Mouse (Mus musculus): Measurements from ENCODE around the gene Hps6. TPM values are rescaled to one million over a fixed set of nuclear protein-coding genes. Genes with fewer than 3 reads are reported as not detected.

Gene Hps6
- polyA plus RNA-seq, 1 experiment from 2014 or later, result 2.7 TPM

GRCm38 (mm10) chr19:46033911-46034310 lies 30.6 kb downstream of the Hps6 start:
- DNase-seq (ENCODE audit: low spot score) (no peak), ATAC-seq (ENCODE audit: insufficient number of reproducible peaks, low FRiP score, low TSS enrichment, low read depth) (no peak)
- Histone ChIP-seq H3K9ac (ENCODE audit: low read length) (no peak overlapping the region), H3K4me1 (ENCODE audit: control insufficient read depth, insufficient read depth, low read length) (peaks cover 11% of the 10 kb centered on the region), H3K4me2 (ENCODE audit: low read depth, severe bottlenecking) (no peak overlapping the region), H3K27me3 (ENCODE audit: control insufficient read depth, insufficient read depth, low read length) (no peaks in the 10 kb centered on the region), H3K27ac (replicated peaks; ENCODE audit: low read depth, low read length) (no peak overlapping the region), H3K9me3 (ENCODE audit: control insufficient read depth, low read length) (no peaks in the 10 kb centered on the region), H3K36me3 (ENCODE audit: control insufficient read depth, insufficient read depth, low read length) (peaks cover 47% of the 10 kb centered on the region), H3K4me3 (ENCODE audit: low read depth, low read length) (no peak overlapping the region)
- 93% methylated on average over 11 of the region's 11 CpGs for WGBS

- Histone ChIP-seq H3K4me2 (ENCODE audit: low read depth, severe bottlenecking) (no peak overlapping the region), H3K4me1 (ENCODE audit: control insufficient read depth, insufficient read depth, low read length) (peaks cover 19% of the 10 kb centered on the region), H3K9ac (ENCODE audit: low read length) (no peak overlapping the region), H3K36me3 (ENCODE audit: control insufficient read depth, insufficient read depth, low read length) (peaks cover 44% of the 10 kb centered on the region), H3K4me3 (ENCODE audit: low read depth, low read length) (no peak overlapping the region), H3K9me3 (ENCODE audit: control insufficient read depth, low read length) (no peaks in the 10 kb centered on the region), H3K27me3 (ENCODE audit: control insufficient read depth, insufficient read depth, low read length) (no peaks in the 10 kb centered on the region), H3K27ac (replicated peaks; ENCODE audit: low read depth, low read length) (no peak overlapping the region)
- ATAC-seq (ENCODE audit: insufficient number of reproducible peaks, low FRiP score, low TSS enrichment, low read depth) (no peak), DNase-seq (ENCODE audit: low spot score) (no peak)
- WGBS, result 92% methylated on average over 13 of the region's 13 CpGs
Observed at GRCm38 (mm10) chr19:46035971-46036370, 32.7 kb downstream of the Hps6 start.

GRCm38 (mm10) chr19:46036477-46037242 lies 33.4 kb downstream of the Hps6 start:
- Histone ChIP-seq H3K4me3 (ENCODE audit: low read depth, low read length) (peak overlapping the region; percentile 97), H3K36me3 (ENCODE audit: control insufficient read depth, insufficient read depth, low read length) (peaks cover 43% of the 10 kb centered on the region), H3K4me2 (ENCODE audit: low read depth, severe bottlenecking) (peak overlapping the region; percentile 86), H3K4me1 (ENCODE audit: control insufficient read depth, insufficient read depth, low read length) (peaks cover 25% of the 10 kb centered on the region), H3K9ac (ENCODE audit: low read length) (peak overlapping the region; percentile 97; the same call in 1 of the 2 replicates), H3K27ac (replicated peaks; ENCODE audit: low read depth, low read length) (no peak overlapping the region), H3K9me3 (ENCODE audit: control insufficient read depth, low read length) (no peaks in the 10 kb centered on the region), H3K27me3 (ENCODE audit: control insufficient read depth, insufficient read depth, low read length) (no peaks in the 10 kb centered on the region)
- WGBS, result 80% methylated on average over 13 of the region's 13 CpGs
- ATAC-seq (ENCODE audit: insufficient number of reproducible peaks, low FRiP score, low TSS enrichment, low read depth) (no peak), DNase-seq (ENCODE audit: low spot score) (no peak)

- Histone ChIP-seq H3K27ac (replicated peaks; ENCODE audit: low read depth, low read length) (no peak overlapping the region), H3K27me3 (ENCODE audit: control insufficient read depth, insufficient read depth, low read length) (no peaks in the 10 kb centered on the region), H3K9me3 (ENCODE audit: control insufficient read depth, low read length) (no peaks in the 10 kb centered on the region), H3K9ac (ENCODE audit: low read length) (peak overlapping the region; percentile 97), H3K36me3 (ENCODE audit: control insufficient read depth, insufficient read depth, low read length) (peaks cover 41% of the 10 kb centered on the region), H3K4me2 (ENCODE audit: low read depth, severe bottlenecking) (peak overlapping the region; percentile 86), H3K4me3 (ENCODE audit: low read depth, low read length) (peak overlapping the region; percentile 97), H3K4me1 (ENCODE audit: control insufficient read depth, insufficient read depth, low read length) (peaks cover 30% of the 10 kb centered on the region)
- ATAC-seq (ENCODE audit: insufficient number of reproducible peaks, low FRiP score, low TSS enrichment, low read depth) (no peak), DNase-seq (ENCODE audit: low spot score) (no peak)
- 42% methylated on average over 6 of the region's 6 CpGs for WGBS
Observed at GRCm38 (mm10) chr19:46037243-46037924, 34.1 kb downstream of the Hps6 start.

- Histone ChIP-seq H3K9me3 (ENCODE audit: control insufficient read depth, low read length) (no peaks in the 10 kb centered on the region), H3K27ac (replicated peaks; ENCODE audit: low read depth, low read length) (peak overlapping the region; percentile 90; the same call in 1 of the 2 replicates), H3K27me3 (ENCODE audit: control insufficient read depth, insufficient read depth, low read length) (no peaks in the 10 kb centered on the region), H3K4me3 (ENCODE audit: low read depth, low read length) (peak overlapping the region; percentile 97), H3K9ac (ENCODE audit: low read length) (peak overlapping the region; percentile 97), H3K4me2 (ENCODE audit: low read depth, severe bottlenecking) (peak overlapping the region; percentile 86), H3K36me3 (ENCODE audit: control insufficient read depth, insufficient read depth, low read length) (peaks cover 33% of the 10 kb centered on the region), H3K4me1 (ENCODE audit: control insufficient read depth, insufficient read depth, low read length) (peaks cover 38% of the 10 kb centered on the region)
- no peak for ATAC-seq (ENCODE audit: insufficient number of reproducible peaks, low FRiP score, low TSS enrichment, low read depth)
- DNase-seq (ENCODE audit: low spot score), result no peak
- 32% methylated on average over 13 of the region's 13 CpGs for WGBS
Observed at GRCm38 (mm10) chr19:46037925-46038850, 34.9 kb downstream of the Hps6 start.

- ATAC-seq (ENCODE audit: insufficient number of reproducible peaks, low FRiP score, low TSS enrichment, low read depth) (no peak; the same call in 1 of the 2 replicates), DNase-seq (ENCODE audit: low spot score) (peak; percentile 56)
- Histone ChIP-seq H3K4me2 (ENCODE audit: low read depth, severe bottlenecking) (peak overlapping the region; percentile 86), H3K36me3 (ENCODE audit: control insufficient read depth, insufficient read depth, low read length) (peaks cover 26% of the 10 kb centered on the region), H3K4me3 (ENCODE audit: low read depth, low read length) (peak overlapping the region; percentile 97), H3K27me3 (ENCODE audit: control insufficient read depth, insufficient read depth, low read length) (no peaks in the 10 kb centered on the region), H3K9me3 (ENCODE audit: control insufficient read depth, low read length) (no peaks in the 10 kb centered on the region), H3K4me1 (ENCODE audit: control insufficient read depth, insufficient read depth, low read length) (peaks cover 42% of the 10 kb centered on the region), H3K27ac (replicated peaks; ENCODE audit: low read depth, low read length) (peak overlapping the region; percentile 90), H3K9ac (ENCODE audit: low read length) (peak overlapping the region; percentile 97)
- 1% methylated on average over 10 of the region's 17 CpGs for WGBS
Observed at GRCm38 (mm10) chr19:46038851-46039260, 35.5 kb downstream of the Hps6 start.

GRCm38 (mm10) chr19:46039478-46039877 lies 36.2 kb downstream of the Hps6 start:
- Histone ChIP-seq H3K36me3 (ENCODE audit: control insufficient read depth, insufficient read depth, low read length) (peaks cover 20% of the 10 kb centered on the region), H3K27me3 (ENCODE audit: control insufficient read depth, insufficient read depth, low read length) (no peaks in the 10 kb centered on the region), H3K27ac (replicated peaks; ENCODE audit: low read depth, low read length) (peak overlapping the region; percentile 90), H3K4me1 (ENCODE audit: control insufficient read depth, insufficient read depth, low read length) (peaks cover 44% of the 10 kb centered on the region), H3K9me3 (ENCODE audit: control insufficient read depth, low read length) (no peaks in the 10 kb centered on the region), H3K4me2 (ENCODE audit: low read depth, severe bottlenecking) (peak overlapping the region; percentile 86), H3K4me3 (ENCODE audit: low read depth, low read length) (peak overlapping the region; percentile 97), H3K9ac (ENCODE audit: low read length) (peak overlapping the region; percentile 97)
- ATAC-seq (ENCODE audit: insufficient number of reproducible peaks, low FRiP score, low TSS enrichment, low read depth) (peak; percentile 56), DNase-seq (ENCODE audit: low spot score) (peak; percentile 93)
- WGBS, result under 1% methylated on average over 25 of the region's 30 CpGs
